Mouse (Mus musculus) layer of hippocampus, adult 9-10 months (tissue): ENCODE measurements around the gene Dgcr6.

Experiments used
- DNase-seq: peaks from one replicate; pipeline ENCODE4 v3.0.0; 2022; ENCODE audit warnings: low spot score

The Dgcr6 gene

GRCm38 (mm10) chr16:18070798-18071197, 18.1 kb downstream of the Dgcr6 start:
- DNase-seq: no peak

- no peak for DNase-seq
These were observed 19.4 kb downstream of the Dgcr6 start for GRCm38 (mm10) chr16:18072089-18072488.

GRCm38 (mm10) chr16:18073259-18073962, 20.8 kb downstream of the Dgcr6 start:
- DNase-seq: no peak

- DNase-seq: no peak
These were observed 22.0 kb downstream of the Dgcr6 start for GRCm38 (mm10) chr16:18074611-18075010.

GRCm38 (mm10) chr16:18075201-18075600, 22.5 kb downstream of the Dgcr6 start:
- DNase-seq: no peak

- DNase-seq: no peak
These were observed 25.8 kb downstream of the Dgcr6 start for GRCm38 (mm10) chr16:18078314-18079015.

GRCm38 (mm10) chr16:18079300-18079699, 26.6 kb downstream of the Dgcr6 start:
- no peak for DNase-seq

GRCm38 (mm10) chr16:18080171-18080570, 27.5 kb downstream of the Dgcr6 start:
- DNase-seq: no peak

GRCm38 (mm10) chr16:18081149-18081827, 28.6 kb downstream of the Dgcr6 start:
- DNase-seq: no peak

- no peak for DNase-seq
These were observed 29.6 kb downstream of the Dgcr6 start for GRCm38 (mm10) chr16:18082291-18082690.

GRCm38 (mm10) chr16:18083231-18083951, 30.7 kb downstream of the Dgcr6 start:
- no peak for DNase-seq

GRCm38 (mm10) chr16:18084262-18084661, 31.6 kb downstream of the Dgcr6 start:
- no peak for DNase-seq

GRCm38 (mm10) chr16:18087101-18087500, 34.4 kb downstream of the Dgcr6 start:
- no peak for DNase-seq

- DNase-seq: no peak
These were observed 43.7 kb downstream of the Dgcr6 start for GRCm38 (mm10) chr16:18096348-18096747.

- DNase-seq: no peak
These were observed 50.2 kb downstream of the Dgcr6 start for GRCm38 (mm10) chr16:18102816-18103215.

- no peak for DNase-seq
These were observed 50.7 kb downstream of the Dgcr6 start for GRCm38 (mm10) chr16:18103366-18103765.

- DNase-seq: no peak
These were observed 51.1 kb downstream of the Dgcr6 start for GRCm38 (mm10) chr16:18103808-18104207.

- DNase-seq: peak; percentile 71
These were observed 55.7 kb downstream of the Dgcr6 start for GRCm38 (mm10) chr16:18108221-18108966.

GRCm38 (mm10) chr16:18111042-18111441, 58.4 kb downstream of the Dgcr6 start:
- DNase-seq: no peak

GRCm38 (mm10) chr16:18116467-18116866, 63.8 kb downstream of the Dgcr6 start:
- DNase-seq: no peak

- DNase-seq: no peak
These were observed 65.6 kb downstream of the Dgcr6 start for GRCm38 (mm10) chr16:18118285-18118684.
